9 mouse cellular contexts compared by ENCODE assay signal in the genomic region with DNA sequence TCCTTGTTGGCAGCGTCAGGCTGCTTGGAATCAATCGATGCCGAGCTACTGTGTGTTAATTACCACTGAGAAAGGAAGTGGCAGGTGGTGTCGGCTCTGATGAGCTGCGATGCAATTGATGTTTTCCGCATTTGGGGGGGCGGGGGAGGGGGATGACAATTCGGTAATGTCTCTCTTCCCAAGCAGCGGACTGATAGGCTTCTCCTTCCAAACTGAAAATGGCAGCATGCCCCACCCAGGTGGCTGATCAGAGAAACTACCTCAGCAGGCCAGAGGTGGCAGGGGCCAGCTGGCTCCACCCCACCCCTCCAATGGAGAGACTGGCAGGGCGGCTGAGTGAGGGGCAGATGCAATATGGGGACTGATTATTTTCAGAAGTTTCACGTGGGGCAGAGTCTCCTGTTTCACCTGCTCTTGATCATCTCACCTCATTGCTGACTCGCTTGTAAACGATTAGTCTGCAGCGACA. TPM values are rescaled to one million over a fixed set of nuclear protein-coding genes. Genes with fewer than 3 reads are reported as not detected.
DNase-seq lines count a peak whose midpoint lies in the region; ATAC-seq and TF ChIP-seq lines count a peak whose summit lies in the region.
"Had no signal": no experiment of that assay in that cellular context is flagged by ENCODE, and none has a peak within 500 bp of the region (broad histone marks: within the 10 kb centered on the region; RNA-seq: fewer than 3 reads in every experiment).

No protein-coding gene starts in this region.

- intact Hi-C loops in heart, postnatal 25 days (cut with DNase I): no loop called here

- H3K4me2 ChIP-seq in heart, embryonic 13.5 days: peak overlapping the region; percentile 26
- peak overlapping the region; percentile 8; the same call in 1 of the 2 replicates for H3K4me2 ChIP-seq in hindbrain, embryonic 11.5 days (replicated peaks; ENCODE audit: low read depth, low read length)
- peak overlapping the region; percentile 38 for H3K4me2 ChIP-seq in midbrain, embryonic 14.5 days (ENCODE audit: low read length)
- H3K4me2 ChIP-seq in liver, postnatal 0 days (ENCODE audit: low read depth, low read length): no peak overlapping the region
- H3K4me2 ChIP-seq: liver, embryonic 13.5 days had no signal

- H3K27me3 ChIP-seq in heart, embryonic 13.5 days (replicated peaks): peaks cover 5% of the 10 kb centered on the region; the same call in 1 of the 2 replicates
- H3K27me3 ChIP-seq in hindbrain, embryonic 11.5 days (ENCODE audit: control insufficient read depth, insufficient read depth, low read length): no peaks in the 10 kb centered on the region
- no peaks in the 10 kb centered on the region for H3K27me3 ChIP-seq in midbrain, embryonic 14.5 days (ENCODE audit: control insufficient read depth, insufficient read depth, low read length)
- H3K27me3 ChIP-seq in liver, postnatal 0 days (ENCODE audit: insufficient read depth, low read length): 0 out of 2 replicates have a peak, but pooled peaks cover 3% of the 10 kb centered on the region

- no peak overlapping the region for H3K27ac ChIP-seq in heart, embryonic 13.5 days (replicated peaks)
- H3K27ac ChIP-seq in hindbrain, embryonic 11.5 days (ENCODE audit: low read depth, low read length): no peak overlapping the region
- H3K27ac ChIP-seq in midbrain, embryonic 14.5 days (replicated peaks; ENCODE audit: low read depth, low read length): peak overlapping the region; percentile 50
- H3K27ac ChIP-seq in liver, postnatal 0 days (ENCODE audit: low read depth): no peak overlapping the region
- H3K27ac ChIP-seq: liver, embryonic 13.5 days had no signal

- no peak overlapping the region for H3K9ac ChIP-seq in heart, embryonic 13.5 days
- no peak overlapping the region for H3K9ac ChIP-seq in hindbrain, embryonic 11.5 days (ENCODE audit: low read depth, low read length)
- no peak overlapping the region for H3K9ac ChIP-seq in midbrain, embryonic 14.5 days (replicated peaks; ENCODE audit: low read length)
- H3K9ac ChIP-seq in liver, postnatal 0 days (replicated peaks): no peak overlapping the region
- H3K9ac ChIP-seq: liver, embryonic 13.5 days had no signal

- peaks cover 20% of the 10 kb centered on the region for H3K4me1 ChIP-seq in heart, embryonic 13.5 days
- peaks cover 7% of the 10 kb centered on the region for H3K4me1 ChIP-seq in hindbrain, embryonic 11.5 days (replicated peaks; ENCODE audit: control insufficient read depth, insufficient read depth, low read length)
- peaks cover 13% of the 10 kb centered on the region for H3K4me1 ChIP-seq in midbrain, embryonic 14.5 days (ENCODE audit: control insufficient read depth, insufficient read depth, low read length)
- no peaks in the 10 kb centered on the region for H3K4me1 ChIP-seq in liver, postnatal 0 days (ENCODE audit: insufficient read depth)
- H3K4me1 ChIP-seq: liver, embryonic 13.5 days had no signal

- 35% methylated on average over 14 of the region's 14 CpGs for WGBS in heart, embryonic 13.5 days
- WGBS in hindbrain, embryonic 11.5 days: 20% methylated on average over 14 of the region's 14 CpGs
- 15% methylated on average over 14 of the region's 14 CpGs for WGBS in midbrain, embryonic 14.5 days
- 22% methylated on average over 14 of the region's 14 CpGs for WGBS in liver, postnatal 0 days (ENCODE audit: insufficient replicate concordance)

- no peaks in the 10 kb centered on the region for H3K36me3 ChIP-seq in heart, embryonic 13.5 days
- no peaks in the 10 kb centered on the region for H3K36me3 ChIP-seq in hindbrain, embryonic 11.5 days (ENCODE audit: control insufficient read depth, insufficient read depth, low read length)
- H3K36me3 ChIP-seq in midbrain, embryonic 14.5 days (ENCODE audit: control insufficient read depth, insufficient read depth, low read length): no peaks in the 10 kb centered on the region
- H3K36me3 ChIP-seq in liver, postnatal 0 days (replicated peaks; ENCODE audit: insufficient read depth, low read length): no peaks in the 10 kb centered on the region
- H3K36me3 ChIP-seq: liver, embryonic 13.5 days had no signal

- no peak overlapping the region for H3K4me3 ChIP-seq in heart, embryonic 13.5 days
- H3K4me3 ChIP-seq in hindbrain, embryonic 11.5 days (ENCODE audit: low read depth, low read length): no peak overlapping the region
- H3K4me3 ChIP-seq in midbrain, embryonic 14.5 days (replicated peaks; ENCODE audit: low read depth, low read length): no peak overlapping the region
- no peak overlapping the region for H3K4me3 ChIP-seq in liver, postnatal 0 days (ENCODE audit: low read depth, low read length)
- H3K4me3 ChIP-seq: liver, embryonic 13.5 days had no signal

- no peak for TF ChIP-seq EP300 in liver, postnatal 0 days (IDR thresholded peaks at IDR 0.05; ENCODE audit: low read depth)

- no peaks in the 10 kb centered on the region for H3K9me3 ChIP-seq in heart, embryonic 13.5 days
- H3K9me3 ChIP-seq in hindbrain, embryonic 11.5 days (ENCODE audit: control insufficient read depth, low read length): no peaks in the 10 kb centered on the region
- no peaks in the 10 kb centered on the region for H3K9me3 ChIP-seq in midbrain, embryonic 14.5 days (ENCODE audit: control insufficient read depth, low read length)
- no peaks in the 10 kb centered on the region for H3K9me3 ChIP-seq in liver, postnatal 0 days (ENCODE audit: low read length)
- H3K9me3 ChIP-seq: liver, embryonic 13.5 days had no signal

- DNase-seq in heart, postnatal 25 days (ENCODE audit: low spot score): no peak
- DNase-seq in ZHBTc4 (ENCODE audit: low read depth, low spot score): peak; percentile 12
- peak; percentile 43 for DNase-seq in hindbrain, embryonic 11.5 days (ENCODE audit: low spot score)
- peak; percentile 69 for DNase-seq in midbrain, embryonic 14.5 days
- DNase-seq in liver, postnatal 0 days: no peak
- DNase-seq in testis, postnatal 10 days (ENCODE audit: low spot score): no peak
- DNase-seq in testis, postnatal 14 days (ENCODE audit: low spot score): no peak
- DNase-seq: liver, embryonic 13.5 days had no signal

- ATAC-seq in heart, embryonic 13.5 days (ENCODE audit: extremely low read depth, insufficient number of reproducible peaks, low FRiP score, low TSS enrichment): no peak
- ATAC-seq in hindbrain, embryonic 11.5 days (ENCODE audit: low FRiP score): no peak
- ATAC-seq in midbrain, embryonic 14.5 days (ENCODE audit: low FRiP score, low TSS enrichment): peak; percentile 43; the same call in 1 of the 2 replicates
- ATAC-seq in liver, postnatal 0 days: no peak

- no peak for TF ChIP-seq CTCF in liver, postnatal 0 days (IDR thresholded peaks at IDR 0.05; ENCODE audit: low read depth)

RNA-seq across cellular contexts. Expression of a gene that starts 11.2 kb away (rescaled TPM):
- polyA plus RNA-seq in heart, embryonic 13.5 days (2015; fragmentation: Nextera tagmentation; extraction: Ambion mirVana): 81.5 and 83.7 TPM in 2 replicates
- 10 to 100 TPM; 55.2 to 61.3 TPM for total RNA-seq in heart, postnatal 25 days (2021)
- 47.2 TPM in 2 replicates for polyA plus RNA-seq in hindbrain, embryonic 11.5 days (2014; fragmentation: Nextera tagmentation; extraction: Ambion mirVana)
- polyA plus RNA-seq in midbrain, embryonic 14.5 days (2014; fragmentation: Nextera tagmentation; extraction: Ambion mirVana): 16.5 and 24.6 TPM in 2 replicates
- polyA plus RNA-seq in liver, postnatal 0 days (2015; fragmentation: Nextera tagmentation; extraction: Ambion mirVana): 8.0 and 8.6 TPM in 2 replicates

Comparison
In these comparisons a context has a peak if more than half of its experiments do, and no peak if none do; other contexts are left out.
1. DNase-seq: peak in ZHBTc4 (single experiment), hindbrain, embryonic 11.5 days (single experiment) and midbrain, embryonic 14.5 days (single experiment); none in heart, postnatal 25 days (single experiment), liver, postnatal 0 days (single experiment), testis, postnatal 10 days (single experiment) and testis, postnatal 14 days (single experiment).